Comparison of ENCODE assay signal across 10 mouse cellular contexts in genomic region chr1:38263251-38263650, GRCm38 (mm10).
DNase-seq lines count a peak whose midpoint lies in the region; ATAC-seq and TF ChIP-seq lines count a peak whose summit lies in the region.
"Had no signal": no experiment of that assay in that cellular context is flagged by ENCODE, and none has a peak within 500 bp of the region (broad histone marks: within the 10 kb centered on the region; RNA-seq: fewer than 3 reads in every experiment).

No protein-coding gene starts in this region.

- H3K4me3 ChIP-seq in heart, adult 2 months = no peak overlapping the region
- H3K4me3 ChIP-seq in midbrain, embryonic 12.5 days = no peak overlapping the region
- H3K4me3 ChIP-seq: intestine, embryonic 15.5 days had no signal

- intact Hi-C loops in heart, adult 2 months (cut with DNase I) = no loop called here
- intact Hi-C loops in left cerebral cortex, postnatal 36 days (cut with DNase I) = no loop called here

- H3K36me3 ChIP-seq in heart, adult 2 months (ENCODE audit: control insufficient read depth, insufficient read depth, low read length) = no peaks in the 10 kb centered on the region
- peaks cover 6% of the 10 kb centered on the region; the same call in 1 of the 2 replicates for H3K36me3 ChIP-seq in midbrain, embryonic 12.5 days
- H3K36me3 ChIP-seq: intestine, embryonic 15.5 days had no signal

- H3K9ac ChIP-seq in heart, adult 2 months (ENCODE audit: low read depth, low read length) = no peak overlapping the region
- H3K9ac ChIP-seq in midbrain, embryonic 12.5 days (replicated peaks) = no peak overlapping the region
- H3K9ac ChIP-seq: intestine, embryonic 15.5 days; liver, postnatal 0 days had no signal

- DNase-seq in heart, adult 2 months = no peak
- DNase-seq in heart, adult 9 months (ENCODE audit: low spot score in 2 of 2) = no peak
- peak; percentile 38 for DNase-seq in adipocyte (ENCODE audit: low spot score)
- DNase-seq in kidney, postnatal 4 days = no peak
- no peak for DNase-seq in left cerebral cortex, postnatal 36 days (ENCODE audit: low spot score in 2 of 2)
- DNase-seq: liver, postnatal 0 days had no signal

- peak overlapping the region; percentile 41 for H3K27ac ChIP-seq in heart, adult 2 months
- H3K27ac ChIP-seq in midbrain, embryonic 12.5 days (replicated peaks) = peak overlapping the region; percentile 52
- H3K27ac ChIP-seq: intestine, embryonic 15.5 days had no signal

- H3K9me3 ChIP-seq in midbrain, embryonic 12.5 days = no peaks in the 10 kb centered on the region
- H3K9me3 ChIP-seq: intestine, embryonic 15.5 days had no signal

- 0 out of 2 replicates have a peak overlapping the region, but pooled peaks have one; percentile 12 for H3K4me2 ChIP-seq in midbrain, embryonic 12.5 days (replicated peaks)
- H3K4me2 ChIP-seq: intestine, embryonic 15.5 days had no signal

- no peak for TF ChIP-seq CTCF in heart, adult 2 months (IDR thresholded peaks at IDR 0.05)

- TF ChIP-seq POLR2A in heart, adult 2 months (IDR thresholded peaks at IDR 0.05; ENCODE audit: insufficient read depth, low read depth, low read length) = no peak

- ATAC-seq in granulocyte monocyte progenitor cell, adult 5-6 weeks (replicated peaks; ENCODE audit: poor library complexity, severe bottlenecking) = peak; percentile 45
- ATAC-seq in midbrain, embryonic 12.5 days (ENCODE audit: low FRiP score, low read depth) = peak; percentile 84
- ATAC-seq in CD4-positive, CD25-positive, alpha-beta regulatory T cell, adult 4 months = no peak
- ATAC-seq: intestine, embryonic 15.5 days; liver, postnatal 0 days had no signal

- H3K4me1 ChIP-seq in heart, adult 2 months (ENCODE audit: control insufficient read depth, insufficient read depth, low read length) = no peaks in the 10 kb centered on the region
- H3K4me1 ChIP-seq in midbrain, embryonic 12.5 days = peaks cover 25% of the 10 kb centered on the region

- H3K27me3 ChIP-seq in heart, adult 2 months (ENCODE audit: control insufficient read depth, insufficient read depth, low read length) = no peaks in the 10 kb centered on the region
- H3K27me3 ChIP-seq in midbrain, embryonic 12.5 days = no peaks in the 10 kb centered on the region
- H3K27me3 ChIP-seq: intestine, embryonic 15.5 days had no signal

- no peaks in the 10 kb centered on the region for H3K79me2 ChIP-seq in heart, adult 2 months (replicated peaks; ENCODE audit: control insufficient read depth, insufficient read depth, low read length)

- TF ChIP-seq EP300 in heart, adult 2 months (IDR thresholded peaks at IDR 0.05; ENCODE audit: insufficient read depth, low read depth, low read length) = no peak

- 63% methylated on average over 8 of the region's 8 CpGs for WGBS in heart, adult 2 months
- 30% methylated on average over 8 of the region's 8 CpGs for WGBS in midbrain, embryonic 12.5 days
